Mouse (Mus musculus) ES-E14 (cell line): ENCODE results near the gene Cep295.

Experiments
- CHD2 ChIP-seq: IDR thresholded peaks from 2 replicates; pipeline ENCODE4 v1.6.1; 2014; ENCODE audit warnings: mild to moderate bottlenecking, low read depth, low read length, inconsistent platforms
- HCFC1 ChIP-seq: IDR thresholded peaks from 2 replicates; pipeline ENCODE4 v1.6.1; 2012; ENCODE audit warnings: low read length, inconsistent platforms, borderline replicate concordance; ENCODE audit not compliant: insufficient read depth
- MAFK ChIP-seq: IDR thresholded peaks from 2 replicates; pipeline ENCODE4 v1.6.1; 2014; ENCODE audit warnings: mild to moderate bottlenecking, low read depth, low read length, inconsistent platforms; ENCODE audit not compliant: insufficient read depth
- ZC3H11A ChIP-seq: IDR thresholded peaks from 2 replicates; pipeline ENCODE4 v1.6.1; 2012; ENCODE audit warnings: low read depth, mild to moderate bottlenecking, inconsistent platforms, low read length, borderline replicate concordance
- ZNF384 ChIP-seq: IDR thresholded peaks from 2 replicates; pipeline ENCODE4 v1.6.1; 2012; ENCODE audit warnings: low read depth, low read length, inconsistent platforms

- 0 out of 2 replicates have a peak, but pooled peaks have one; percentile 50 for TF ChIP-seq ZC3H11A
- TF ChIP-seq CHD2 = no peak
- TF ChIP-seq HCFC1 = no peak
- TF ChIP-seq ZNF384 = no peak
- no peak for TF ChIP-seq MAFK
Observed at GRCm38 (mm10) chr9:15285443-15285842, 72.1 kb downstream of the Cep295 start.
